Mouse (Mus musculus): ENCODE data around the gene Tmod2. TPM values are rescaled to one million over a fixed set of nuclear protein-coding genes. Genes with fewer than 3 reads are reported as not detected.
"Not testable (repeated sequence)": the region's sequence is repeated elsewhere in the genome, so short reads cannot be mapped to it uniquely, and the experiment has no call there.

Tmod2 gene
- polyA plus RNA-seq (2012; ENCODE audit: insufficient read depth, insufficient read length, missing spikeins): 1.9 and 2.0 TPM in 2 replicates

DNA sequence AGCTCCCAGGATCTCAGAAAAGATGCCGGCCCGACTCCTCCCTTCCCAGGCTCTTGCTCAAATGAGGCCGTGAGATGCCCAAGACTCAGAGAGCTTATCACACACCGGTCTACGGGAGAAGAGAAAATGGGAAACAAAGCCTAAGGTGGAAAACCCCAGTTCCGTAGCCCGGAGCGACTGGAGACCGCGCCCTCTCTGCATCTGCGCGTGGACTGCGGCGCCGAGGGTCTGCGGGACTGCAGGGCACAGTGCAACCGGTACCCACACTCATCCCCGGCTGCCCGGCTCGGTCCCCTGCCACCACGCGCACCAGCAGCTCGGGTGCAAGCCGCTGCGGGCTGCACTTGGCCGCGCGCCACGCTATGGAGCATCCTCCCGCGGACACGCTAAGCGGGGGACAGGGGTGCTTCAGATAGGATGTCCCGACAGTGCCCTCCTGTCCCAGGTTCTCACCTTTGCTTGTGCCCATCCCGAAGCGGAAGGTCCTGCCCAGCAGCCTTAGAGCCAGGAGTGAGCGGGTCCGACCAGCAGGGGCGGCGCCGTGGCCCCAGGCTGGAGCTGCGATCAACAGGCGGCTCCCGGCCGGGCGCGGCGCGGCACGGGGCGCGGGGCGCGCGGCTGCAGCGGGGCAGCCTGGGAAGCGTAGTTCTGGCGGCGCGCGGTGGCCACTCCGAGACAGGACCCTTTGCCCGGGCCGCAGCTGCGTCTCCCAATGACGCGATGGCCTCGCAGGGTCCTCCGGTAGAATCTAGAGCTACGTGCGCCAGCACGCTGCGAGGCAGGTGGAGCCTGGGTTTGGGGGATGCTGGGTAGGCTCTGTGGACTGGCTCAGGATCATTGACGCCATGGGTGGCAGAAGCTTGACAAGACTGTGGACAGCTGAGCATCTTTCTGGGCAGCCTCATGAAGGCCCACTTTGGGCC, at the start of gene Tmod2:
Gene Tmod2, minus strand, starts transcription at position 755 of the 923 bp plus-strand sequence.
- Histone ChIP-seq H3K4me3 (ENCODE audit: insufficient read depth, low read depth, low read length) (peak within 1 kb of the TSS; percentile 67), H3K27ac (replicated peaks; ENCODE audit: low read depth, low read length) (no peak within 1 kb of the TSS), H3K4me1 (ENCODE audit: control insufficient read depth, insufficient read depth, insufficient read length, low read length) (no peaks in the 10 kb centered on the region)

- no peaks in the 10 kb centered on the region for H3K4me1 ChIP-seq (ENCODE audit: control insufficient read depth, insufficient read depth, insufficient read length, low read length)
- H3K27ac ChIP-seq (replicated peaks; ENCODE audit: low read depth, low read length): no peak overlapping the region
- H3K4me3 ChIP-seq (ENCODE audit: insufficient read depth, low read depth, low read length): no peak overlapping the region
Observed at GRCm38 (mm10) chr9:75660917-75661316, 49.8 kb upstream of the Tmod2 start.

DNA sequence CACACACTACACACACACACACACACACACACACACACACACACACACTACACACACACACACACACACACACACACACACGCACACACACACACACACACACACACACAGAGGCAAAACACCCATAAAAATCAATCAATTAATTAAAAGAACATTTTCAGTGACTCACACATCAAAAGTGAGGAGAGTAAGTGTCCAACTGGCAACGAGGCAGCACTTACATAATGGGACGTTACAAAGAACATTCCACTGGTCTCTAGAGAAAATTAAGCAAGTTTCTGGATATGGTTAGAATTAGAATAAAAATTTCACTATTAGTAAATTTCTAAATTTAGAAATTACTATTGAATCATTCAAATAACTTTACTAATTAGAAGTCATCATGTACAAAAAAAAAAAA, 45.3 kb upstream of the Tmod2 start:
- H3K27ac ChIP-seq (replicated peaks; ENCODE audit: low read depth, low read length): peak overlapping the region; percentile 71
- H3K4me3 ChIP-seq (ENCODE audit: insufficient read depth, low read depth, low read length); H3K4me1 ChIP-seq (ENCODE audit: control insufficient read depth, insufficient read depth, insufficient read length, low read length): not testable (repeated sequence)

GRCm38 (mm10) chr9:75653981-75654911, 43.1 kb upstream of the Tmod2 start:
- H3K4me3 ChIP-seq (ENCODE audit: insufficient read depth, low read depth, low read length): no peak overlapping the region
- peak overlapping the region; percentile 88 for H3K27ac ChIP-seq (replicated peaks; ENCODE audit: low read depth, low read length)
- H3K4me1 ChIP-seq (ENCODE audit: control insufficient read depth, insufficient read depth, insufficient read length, low read length): peaks cover 5% of the 10 kb centered on the region; the same call in 1 of the 2 replicates

DNA sequence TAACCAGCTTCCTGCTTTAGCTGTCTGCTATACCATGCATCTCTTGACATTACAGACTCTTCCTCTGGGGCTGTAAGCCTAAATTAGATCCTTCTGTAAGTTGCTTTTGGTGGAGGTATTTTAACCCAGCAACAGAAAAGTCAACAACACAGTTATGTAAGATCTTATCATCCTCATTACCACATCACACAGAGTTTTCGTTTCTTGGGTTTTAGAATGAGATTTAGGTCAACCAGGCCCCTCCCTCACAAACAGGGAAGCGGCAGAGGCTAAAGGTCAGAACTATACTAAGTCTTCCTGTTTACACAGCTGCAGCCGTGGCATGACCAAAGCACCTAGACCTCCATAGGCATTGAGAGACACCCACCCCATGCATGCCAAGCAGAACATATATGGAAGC, 34.3 kb upstream of the Tmod2 start:
- Histone ChIP-seq H3K4me3 (ENCODE audit: insufficient read depth, low read depth, low read length) (no peak overlapping the region), H3K4me1 (ENCODE audit: control insufficient read depth, insufficient read depth, insufficient read length, low read length) (no peaks in the 10 kb centered on the region), H3K27ac (replicated peaks; ENCODE audit: low read depth, low read length) (no peak overlapping the region)

GRCm38 (mm10) chr9:75634226-75634625, 23.1 kb upstream of the Tmod2 start:
- Histone ChIP-seq H3K27ac (replicated peaks; ENCODE audit: low read depth, low read length) (no peak overlapping the region), H3K4me3 (ENCODE audit: insufficient read depth, low read depth, low read length) (no peak overlapping the region), H3K4me1 (ENCODE audit: control insufficient read depth, insufficient read depth, insufficient read length, low read length) (no peaks in the 10 kb centered on the region; the same call in 1 of the 2 replicates)

DNA sequence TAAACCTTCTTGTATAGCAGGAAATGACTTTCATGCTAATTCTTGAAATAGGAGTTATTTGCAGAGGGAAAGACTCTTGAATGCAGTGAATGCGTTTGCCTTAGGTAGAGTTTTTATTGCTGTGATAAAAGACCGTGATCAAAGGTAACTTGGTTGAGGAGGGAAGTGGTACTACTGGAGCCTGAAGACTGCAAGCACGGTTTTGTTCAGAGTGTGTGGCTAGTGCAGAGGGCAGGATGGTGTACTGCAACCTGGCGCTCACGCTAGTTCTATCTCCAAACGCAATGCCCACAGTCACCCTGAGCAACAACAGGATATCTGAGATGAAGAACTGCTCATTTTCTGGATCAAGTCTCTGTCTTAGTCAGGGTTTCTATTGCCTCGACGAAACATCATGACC, 22.5 kb upstream of the Tmod2 start:
- no peak overlapping the region for H3K27ac ChIP-seq (replicated peaks; ENCODE audit: low read depth, low read length)
- H3K4me1 ChIP-seq (ENCODE audit: control insufficient read depth, insufficient read depth, insufficient read length, low read length): no peaks in the 10 kb centered on the region; the same call in 1 of the 2 replicates
- H3K4me3 ChIP-seq (ENCODE audit: insufficient read depth, low read depth, low read length): no peak overlapping the region

GRCm38 (mm10) chr9:75632902-75633301, 21.8 kb upstream of the Tmod2 start:
- no peak overlapping the region for H3K27ac ChIP-seq (replicated peaks; ENCODE audit: low read depth, low read length)
- H3K4me1 ChIP-seq (ENCODE audit: control insufficient read depth, insufficient read depth, insufficient read length, low read length): no peaks in the 10 kb centered on the region; the same call in 1 of the 2 replicates
- H3K4me3 ChIP-seq (ENCODE audit: insufficient read depth, low read depth, low read length): no peak overlapping the region

GRCm38 (mm10) chr9:75632111-75632510, 21.0 kb upstream of the Tmod2 start:
- no peaks in the 10 kb centered on the region; the same call in 1 of the 2 replicates for H3K4me1 ChIP-seq (ENCODE audit: control insufficient read depth, insufficient read depth, insufficient read length, low read length)
- H3K27ac ChIP-seq (replicated peaks; ENCODE audit: low read depth, low read length): 0 out of 2 replicates have a peak overlapping the region, but pooled peaks have one; percentile 22
- H3K4me3 ChIP-seq (ENCODE audit: insufficient read depth, low read depth, low read length): no peak overlapping the region

DNA sequence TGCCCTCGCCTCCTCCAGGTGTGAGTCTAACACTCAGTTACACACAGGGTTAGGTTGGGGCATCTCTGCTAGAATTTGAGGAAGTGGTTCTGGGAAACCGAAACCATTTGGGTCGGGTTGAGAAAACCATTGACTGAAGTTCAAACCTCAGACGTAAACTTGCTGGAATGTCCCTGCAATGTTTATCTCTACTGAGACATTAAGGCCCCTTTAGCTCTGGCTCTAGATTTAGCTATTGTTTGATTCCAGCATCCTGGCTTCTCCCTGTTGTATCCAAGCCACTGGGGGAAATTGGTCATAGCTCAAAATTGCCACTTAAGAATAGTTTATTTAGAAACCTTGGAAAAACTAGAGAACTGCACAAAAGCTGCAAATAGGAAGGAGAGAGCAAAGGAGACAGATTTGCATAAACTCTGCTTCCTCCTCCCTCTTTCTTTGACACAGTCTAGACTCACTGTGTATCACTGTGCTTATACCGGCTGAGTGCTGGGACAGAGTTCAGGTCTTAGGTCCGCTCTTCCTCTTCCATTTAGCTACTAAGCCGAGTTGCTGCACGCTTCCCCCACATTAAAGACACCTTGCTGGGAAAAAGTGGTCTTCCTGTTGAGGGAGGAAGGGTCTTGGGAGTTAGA, 19.8 kb upstream of the Tmod2 start:
- Histone ChIP-seq H3K4me3 (ENCODE audit: insufficient read depth, low read depth, low read length) (no peak overlapping the region), H3K4me1 (ENCODE audit: control insufficient read depth, insufficient read depth, insufficient read length, low read length) (no peaks in the 10 kb centered on the region; the same call in 1 of the 2 replicates), H3K27ac (replicated peaks; ENCODE audit: low read depth, low read length) (peak overlapping the region; percentile 87)

DNA sequence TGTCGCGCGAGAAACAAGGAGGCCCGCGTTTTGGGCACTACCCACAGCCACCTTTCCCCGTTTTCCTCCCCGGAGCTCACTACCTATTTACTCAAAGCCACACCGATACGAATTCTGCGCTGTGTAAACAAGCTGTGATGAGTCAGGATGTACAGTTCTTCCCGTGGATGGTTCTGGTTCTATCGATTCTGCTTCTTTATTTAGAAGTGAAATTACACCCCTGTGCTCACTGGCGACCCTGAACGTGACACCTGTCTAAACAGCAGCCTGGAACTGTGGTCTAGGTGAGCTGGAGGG, 15.1 kb upstream of the Tmod2 start:
- peaks cover 3% of the 10 kb centered on the region for H3K4me1 ChIP-seq (ENCODE audit: control insufficient read depth, insufficient read depth, insufficient read length, low read length)
- peak overlapping the region; percentile 19; the same call in 1 of the 2 replicates for H3K27ac ChIP-seq (replicated peaks; ENCODE audit: low read depth, low read length)
- H3K4me3 ChIP-seq (ENCODE audit: insufficient read depth, low read depth, low read length): peak overlapping the region; percentile 72

DNA sequence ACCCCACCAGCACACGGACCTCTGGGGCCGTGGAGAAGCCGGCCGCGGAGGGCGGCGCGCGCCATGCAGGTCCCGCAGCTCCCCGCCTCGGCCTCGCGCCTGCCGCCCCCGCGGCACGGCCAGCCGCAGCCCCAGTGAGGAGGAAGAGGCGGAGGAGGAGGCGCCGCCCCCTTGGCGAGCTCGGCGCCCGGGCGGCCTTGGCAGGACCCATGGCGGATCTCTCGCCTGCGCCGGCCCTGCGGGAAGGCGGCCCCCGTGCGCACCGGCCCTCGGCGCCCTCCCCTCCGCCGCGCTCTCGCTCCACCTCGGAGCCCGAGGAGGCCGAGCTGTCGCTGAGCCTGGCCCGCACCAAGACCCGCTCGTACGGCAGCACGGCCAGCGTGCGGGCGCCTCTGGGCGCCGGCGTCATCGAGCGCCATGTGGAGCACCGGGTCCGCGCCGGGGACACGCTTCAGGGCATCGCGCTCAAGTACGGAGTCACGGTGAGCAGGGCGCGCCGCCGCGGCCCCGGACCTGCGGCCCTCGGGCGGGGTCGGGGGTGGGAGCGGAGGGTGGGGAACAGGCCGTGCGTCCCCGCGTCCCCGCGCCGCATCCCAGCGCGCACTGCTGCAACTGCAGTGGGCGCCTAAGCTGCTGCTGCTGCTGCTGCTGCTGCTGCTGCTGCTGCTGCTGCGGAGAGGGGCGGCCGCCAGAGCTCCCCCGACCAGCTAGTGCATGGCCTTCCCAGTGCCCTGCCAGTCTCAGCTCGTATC, 14.6 kb upstream of the Tmod2 start, which contains the start of gene Lysmd2:
Gene Lysmd2, plus strand, starts transcription at position 186 of the 752 bp plus-strand sequence.
- H3K4me1 ChIP-seq (ENCODE audit: control insufficient read depth, insufficient read depth, insufficient read length, low read length): peaks cover 3% of the 10 kb centered on the region
- H3K27ac ChIP-seq (replicated peaks; ENCODE audit: low read depth, low read length): peak within 1 kb of the TSS; percentile 19; the same call in 1 of the 2 replicates
- H3K4me3 ChIP-seq (ENCODE audit: insufficient read depth, low read depth, low read length): peak within 1 kb of the TSS; percentile 72

DNA sequence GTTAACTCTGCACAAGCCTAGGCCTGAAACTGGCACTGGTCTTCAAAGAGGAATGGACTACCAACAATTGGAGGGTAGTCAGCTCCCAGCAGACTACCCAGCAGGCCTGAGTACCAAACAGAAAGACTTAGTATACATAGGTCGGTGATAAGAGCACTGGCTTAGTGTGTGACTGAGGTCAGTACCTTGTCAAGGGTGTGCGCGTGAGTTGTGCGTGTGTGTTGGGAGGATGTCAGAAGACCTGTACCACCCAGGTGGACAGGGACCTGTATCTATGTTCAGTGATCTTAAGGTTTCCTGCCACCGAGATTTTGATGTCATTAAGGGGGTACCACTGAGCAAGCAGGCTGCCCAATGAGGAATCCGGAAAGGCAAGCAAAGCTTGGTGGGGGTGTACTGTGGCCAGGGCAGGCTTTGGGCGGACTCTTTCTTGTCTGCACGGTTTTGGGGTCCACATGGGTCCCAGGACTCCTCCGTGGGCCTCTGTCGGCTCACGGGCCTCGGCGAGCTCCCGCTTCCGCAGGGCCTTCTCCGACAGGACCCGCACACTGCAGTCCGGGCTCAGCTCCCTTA, 13.9 kb upstream of the Tmod2 start:
- Histone ChIP-seq H3K4me3 (ENCODE audit: insufficient read depth, low read depth, low read length) (peak overlapping the region; percentile 72), H3K4me1 (ENCODE audit: control insufficient read depth, insufficient read depth, insufficient read length, low read length) (peaks cover 3% of the 10 kb centered on the region; the same call in 1 of the 2 replicates), H3K27ac (replicated peaks; ENCODE audit: low read depth, low read length) (no peak overlapping the region)

DNA sequence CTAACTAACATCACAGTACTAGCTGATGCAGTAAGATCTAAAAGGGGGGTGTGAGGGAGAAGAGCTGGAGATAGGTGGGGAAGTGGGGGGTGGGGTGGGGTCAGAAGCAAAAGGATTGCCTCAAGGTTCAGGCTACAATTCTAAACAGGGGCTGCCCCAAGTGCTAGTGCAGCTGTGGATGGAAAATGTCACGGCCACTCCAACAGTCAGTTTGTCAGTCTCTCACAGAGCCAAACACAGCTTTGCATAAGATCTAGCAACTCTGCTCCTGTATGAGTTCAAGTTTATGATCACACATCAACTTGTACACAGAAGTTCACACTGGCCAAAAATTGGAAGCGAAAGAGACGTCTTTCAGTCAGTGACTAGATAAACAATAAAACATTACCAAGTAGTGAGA, 10.3 kb upstream of the Tmod2 start:
- Histone ChIP-seq H3K27ac (replicated peaks; ENCODE audit: low read depth, low read length) (no peak overlapping the region), H3K4me1 (ENCODE audit: control insufficient read depth, insufficient read depth, insufficient read length, low read length) (peaks cover 3% of the 10 kb centered on the region; the same call in 1 of the 2 replicates), H3K4me3 (ENCODE audit: insufficient read depth, low read depth, low read length) (no peak overlapping the region)

Measured in brown adipose tissue, adult 24 weeks (tissue).